Mouse (Mus musculus): ENCODE data around the gene Tax1bp3.

GRCm38 (mm10) chr11:73198190-73198589 lies 21.3 kb downstream of the Tax1bp3 start:
- no peak for TF ChIP-seq FLI1 (IDR thresholded peaks at IDR 0.05; ENCODE audit: low read length)
- no peak for TF ChIP-seq GATA1 (IDR thresholded peaks at IDR 0.05; ENCODE audit: borderline replicate concordance, low read length)

All from megakaryocyte, embryonic 14.5 days (primary cell).